Mouse (Mus musculus) adipocyte (in vitro differentiated cells): ENCODE measurements at regions not wholly inside any gene's neighbourhood (a gene's known extent, or its start where the extent isn't known, plus 50 kb on each side); places are given as distances from the start of the nearest gene placed in this dataset.

Source experiments
- DNase-seq: peaks from one replicate; pipeline ENCODE4 v3.0.0-alpha.2; 2016; ENCODE audit warnings: low spot score

DNA sequence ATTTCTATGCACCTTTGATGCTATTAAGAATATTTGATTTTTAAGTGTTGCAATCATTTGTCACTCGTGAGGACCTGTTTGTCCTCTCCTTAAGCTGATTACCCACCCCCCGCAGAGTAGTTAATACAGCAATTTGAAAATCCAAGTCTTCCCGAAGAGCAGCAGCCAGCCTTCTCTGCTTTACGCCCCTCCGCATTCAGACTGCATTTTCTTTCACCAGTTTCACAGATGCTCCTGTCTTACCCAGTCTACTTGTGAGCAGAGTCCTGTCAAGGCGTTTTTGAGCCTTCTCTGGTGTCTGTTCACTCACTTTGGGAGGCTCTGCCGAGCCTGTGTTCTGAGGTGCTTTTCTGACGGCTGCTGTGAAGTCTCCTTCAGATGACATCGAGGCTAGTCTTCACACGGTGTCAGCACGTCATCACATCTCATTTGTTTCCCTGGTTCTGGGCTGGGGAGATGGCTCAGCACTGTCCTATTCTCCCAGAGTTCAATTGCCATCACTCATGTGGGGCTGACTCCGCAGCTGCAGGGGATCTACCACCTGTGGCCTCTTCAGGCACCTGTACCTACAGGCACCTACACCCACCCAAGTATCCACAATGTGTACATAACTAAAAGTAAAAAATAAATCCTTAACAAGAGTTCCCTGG, 178.3 kb downstream of the Bcl2l11 start:
- no peak for DNase-seq

- no peak for DNase-seq
Observed at GRCm38 (mm10) chr2:128306693-128307092, 180.9 kb downstream of the Bcl2l11 start.

DNA sequence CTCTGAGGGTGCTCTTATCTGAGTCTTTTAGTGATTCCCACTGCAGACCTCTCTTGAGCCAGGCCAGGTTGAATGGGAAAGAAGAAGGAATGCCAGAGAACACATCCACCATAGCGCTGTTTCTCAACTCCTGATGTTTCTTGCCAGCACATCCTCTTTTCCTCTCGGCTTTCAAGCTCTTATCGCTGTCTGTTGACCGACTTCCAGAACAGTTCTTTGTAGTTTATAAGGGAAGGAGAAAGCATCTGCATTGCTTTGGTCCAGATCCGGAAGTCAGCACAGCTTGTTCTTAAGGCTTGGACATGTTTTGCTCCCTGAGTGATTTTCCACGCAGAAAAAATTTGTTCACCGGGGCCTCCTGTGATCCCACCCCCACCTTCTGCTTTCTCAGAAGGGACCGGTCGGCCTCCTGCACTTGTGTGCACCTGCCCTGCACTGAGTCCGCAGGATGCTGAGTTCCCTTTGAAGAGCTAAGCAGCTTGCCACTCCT, 183.7 kb downstream of the Bcl2l11 start:
- DNase-seq = no peak

DNA sequence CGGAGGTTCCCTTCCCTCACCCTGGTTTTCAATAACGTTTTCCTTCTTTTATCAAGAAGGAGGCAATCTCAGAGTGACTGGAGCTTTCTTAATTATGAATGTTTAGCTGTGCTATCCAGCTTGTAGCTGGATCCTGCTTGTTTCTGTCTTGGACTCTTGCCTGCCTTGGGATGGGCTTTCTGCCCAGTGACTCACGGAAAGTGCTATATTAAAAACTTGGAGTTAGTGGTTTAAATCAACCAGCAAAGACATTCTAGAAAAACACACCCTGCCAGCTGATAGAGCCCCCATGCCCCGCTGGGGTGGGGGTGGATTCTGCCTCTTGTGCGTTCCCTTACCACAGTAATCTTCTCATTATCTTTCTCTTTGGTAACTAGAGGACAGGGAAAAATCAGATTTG, 184.2 kb downstream of the Bcl2l11 start:
- peak; percentile 95 for DNase-seq

GRCm38 (mm10) chr2:128312084-128312594, 186.3 kb downstream of the Bcl2l11 start:
- DNase-seq = peak; percentile 51

- DNase-seq = peak; percentile 53
Observed at GRCm38 (mm10) chr2:128312659-128313581, 187.1 kb downstream of the Bcl2l11 start.

- no peak for DNase-seq
Observed at GRCm38 (mm10) chr2:128313582-128313918, 187.7 kb downstream of the Bcl2l11 start.

GRCm38 (mm10) chr2:128313948-128314347, 188.1 kb downstream of the Bcl2l11 start:
- DNase-seq = no peak

DNA sequence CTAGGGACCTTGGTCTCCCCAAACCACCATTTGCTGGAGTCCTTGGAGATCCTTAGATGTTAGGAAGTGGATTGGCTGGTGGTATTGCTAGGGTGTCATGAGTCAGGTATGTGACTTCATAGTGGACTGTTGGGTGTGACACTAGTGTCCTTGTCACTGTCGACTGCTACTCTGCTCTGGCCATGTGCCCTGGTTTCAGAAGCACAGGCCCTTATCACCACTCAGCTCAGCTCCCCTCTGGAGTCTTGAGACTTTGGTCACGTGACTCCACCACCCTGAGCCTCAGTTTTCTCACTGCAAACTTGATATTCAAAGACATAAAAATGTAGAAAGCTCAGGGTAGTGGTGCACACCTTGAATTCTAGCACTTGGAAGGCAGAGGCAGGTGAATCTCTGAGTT, 190.7 kb downstream of the Bcl2l11 start:
- no peak for DNase-seq

DNA sequence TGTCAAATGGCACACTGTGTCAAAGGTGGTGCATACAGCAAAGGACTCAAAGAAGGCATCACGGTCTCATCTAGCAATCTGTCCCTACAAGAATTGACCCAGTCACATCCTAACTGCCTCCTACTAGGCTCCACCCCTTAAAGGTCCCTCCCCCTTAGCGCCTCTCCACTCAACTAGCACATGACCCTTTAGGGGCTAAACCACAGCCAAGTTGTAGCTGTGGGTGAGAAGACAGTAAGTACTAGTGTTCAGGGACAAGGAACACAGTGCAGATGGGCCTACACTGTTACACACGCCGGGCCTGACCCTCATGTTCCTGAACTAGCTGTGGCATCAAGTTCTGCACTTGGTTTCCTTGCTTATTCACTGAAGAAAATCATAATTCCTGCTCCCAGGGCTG, 192.4 kb downstream of the Bcl2l11 start:
- DNase-seq = no peak

- DNase-seq = no peak
Observed at GRCm38 (mm10) chr2:128318956-128319355, 193.1 kb downstream of the Bcl2l11 start.

DNA sequence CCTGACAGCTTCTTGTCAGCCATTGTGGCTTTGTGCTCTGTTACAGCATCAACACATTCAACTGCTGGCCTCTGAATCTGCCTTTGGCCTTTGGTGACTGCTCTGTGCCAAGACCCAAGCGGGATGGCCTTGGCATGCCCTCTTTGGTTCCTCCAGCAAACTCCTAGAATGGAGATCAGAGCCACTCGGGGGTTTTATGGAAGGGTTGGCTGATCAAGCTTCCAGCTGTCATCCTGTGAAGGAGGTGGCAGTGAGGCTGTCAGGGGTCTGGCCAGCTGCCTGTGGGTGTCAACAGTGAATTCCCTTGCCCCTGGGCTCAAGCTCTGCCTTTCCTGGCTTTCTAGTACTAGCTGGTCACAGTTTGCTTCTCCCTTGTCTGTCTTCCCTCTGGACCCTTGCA, 195.6 kb downstream of the Bcl2l11 start:
- DNase-seq = peak; percentile 76

- peak; percentile 77 for DNase-seq
Observed at GRCm38 (mm10) chr2:128324256-128325096, 198.6 kb downstream of the Bcl2l11 start.

DNA sequence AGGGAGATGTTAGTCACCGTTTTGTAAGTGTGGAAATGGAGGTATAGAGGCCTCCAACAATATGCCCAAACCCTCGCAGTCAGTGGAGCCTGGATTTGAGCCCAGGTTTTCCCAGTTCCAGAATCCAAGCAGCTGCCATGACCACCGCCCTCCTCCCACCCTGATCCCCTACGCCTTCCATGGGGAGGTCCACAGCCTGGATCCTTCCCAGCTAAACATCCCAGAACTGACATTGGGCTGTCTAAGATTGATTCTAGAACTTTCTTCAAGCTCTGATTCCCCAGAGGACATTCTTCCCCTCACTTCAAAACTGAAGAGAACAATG, 199.2 kb downstream of the Bcl2l11 start:
- DNase-seq = no peak

DNA sequence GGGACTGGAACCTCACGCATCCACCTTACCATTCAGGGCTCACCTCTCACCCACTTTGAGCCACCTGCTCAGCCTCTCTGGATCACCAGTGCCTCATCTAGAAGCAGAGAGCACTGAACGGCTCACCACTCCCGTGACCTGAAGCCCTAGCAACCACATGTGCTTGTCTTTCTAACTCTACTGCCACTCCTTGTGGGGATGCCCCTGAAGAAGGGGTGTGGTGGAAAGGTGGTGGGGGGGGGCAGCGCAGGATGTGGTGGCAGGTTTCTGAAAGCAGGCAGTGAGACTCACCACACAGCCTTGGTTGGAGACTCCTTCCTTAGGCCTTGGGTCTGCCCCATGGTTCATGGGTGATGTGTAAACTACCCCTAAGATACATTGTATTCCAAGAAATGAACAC, 199.6 kb downstream of the Bcl2l11 start:
- no peak for DNase-seq

GRCm38 (mm10) chr2:128330833-128331232, 205.0 kb downstream of the Bcl2l11 start:
- DNase-seq = no peak

DNA sequence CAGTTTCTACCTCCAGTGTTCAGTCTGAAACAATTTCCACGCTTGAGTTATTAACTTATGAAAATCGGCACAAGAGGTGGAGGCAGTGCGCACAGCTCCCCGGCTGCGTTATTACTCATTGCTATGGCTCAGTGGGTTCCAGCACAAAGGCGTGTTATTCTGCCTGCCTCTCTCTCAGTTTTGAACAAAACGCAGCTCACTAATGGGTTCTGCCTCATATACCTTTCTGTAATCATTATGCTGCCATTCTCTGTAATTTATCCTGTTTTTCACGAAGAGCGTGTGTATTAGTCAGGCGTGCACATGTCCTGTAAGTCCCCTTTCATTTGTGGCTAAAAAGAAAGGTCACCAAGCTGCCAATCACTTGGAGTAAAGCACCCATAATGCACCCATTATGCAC, 205.4 kb downstream of the Bcl2l11 start:
- DNase-seq = no peak

- DNase-seq = no peak
Observed at GRCm38 (mm10) chr2:128331681-128332080, 205.8 kb downstream of the Bcl2l11 start.

DNA sequence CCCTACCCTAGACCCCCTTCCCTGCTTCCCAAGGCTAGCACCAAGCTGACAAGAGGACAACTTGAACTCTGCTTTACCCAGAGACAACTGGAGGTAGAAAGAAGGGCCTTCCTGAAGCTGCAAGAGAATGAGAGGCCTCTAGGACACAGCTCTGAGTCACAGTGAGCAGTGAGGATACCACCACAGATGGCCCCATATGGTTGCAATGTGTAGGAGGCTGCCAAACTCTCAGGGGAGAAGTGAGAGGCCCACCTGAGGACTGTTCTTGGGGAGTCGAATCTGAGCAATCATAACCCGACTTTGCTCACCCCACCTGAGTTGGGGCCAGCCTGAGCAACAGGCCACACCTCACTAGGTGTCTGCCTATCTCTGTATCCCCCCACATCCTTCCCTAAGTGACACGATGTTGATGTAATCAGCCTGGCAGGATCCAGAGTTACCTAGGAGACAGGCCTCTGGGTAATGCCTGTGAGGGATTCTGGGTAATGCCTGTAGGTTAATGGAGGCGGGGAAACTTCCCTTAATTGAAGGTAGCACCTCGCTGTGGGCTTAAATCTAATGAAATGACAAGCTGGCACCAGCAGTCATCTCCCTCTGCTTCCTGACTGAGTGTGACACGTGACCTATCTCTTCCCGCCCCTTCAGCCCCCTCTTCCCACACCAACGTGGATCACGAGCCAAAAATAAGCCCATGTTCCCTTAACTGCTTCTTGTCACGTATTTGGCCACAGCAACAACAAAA, 207.7 kb downstream of the Bcl2l11 start:
- no peak for DNase-seq

- no peak for DNase-seq
Observed at GRCm38 (mm10) chr2:128334143-128334470, 208.3 kb downstream of the Bcl2l11 start.

DNA sequence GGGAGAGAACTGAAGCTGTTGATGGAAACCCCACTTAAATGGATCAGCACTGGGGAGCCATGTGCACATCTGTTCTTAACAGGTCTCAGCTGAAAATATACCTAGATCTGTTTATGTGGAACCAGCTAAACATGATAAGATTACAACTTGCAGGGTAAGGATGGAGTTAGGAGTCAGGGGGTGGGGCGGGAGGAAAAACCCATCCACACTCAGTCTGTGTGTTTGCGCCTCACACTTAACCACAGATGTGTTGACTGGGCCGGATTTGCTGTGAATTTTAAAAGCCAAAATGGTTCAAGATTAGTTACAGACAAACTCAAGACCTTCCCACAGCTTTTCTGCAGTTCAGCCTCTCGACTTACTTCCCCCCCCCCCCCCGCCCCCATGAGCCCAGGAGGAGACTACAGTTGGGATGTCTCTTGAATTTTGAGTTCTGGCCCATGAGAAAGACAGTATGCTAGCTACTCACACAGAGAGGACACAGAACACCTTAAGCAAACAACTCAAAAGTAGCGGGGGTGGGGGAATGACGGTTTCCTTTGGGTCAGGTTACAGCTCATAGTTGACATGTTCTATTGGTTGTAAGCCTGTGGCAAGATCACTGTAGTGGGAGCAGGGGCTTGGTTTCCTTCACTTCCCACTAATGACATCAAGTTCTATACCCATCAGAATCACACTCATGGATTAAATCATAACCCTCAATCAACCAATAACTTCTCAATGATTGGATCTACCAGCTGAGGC, 209.1 kb downstream of the Bcl2l11 start:
- no peak for DNase-seq
